Mouse (Mus musculus): ENCODE measurements at regions not wholly inside any gene's neighbourhood (a gene's known extent, or its start where the extent isn't known, plus 50 kb on each side); places are given as distances from the start of the nearest gene placed in this dataset.

- DNase-seq (ENCODE audit: low read depth, low spot score) = no peak
Measured at GRCm38 (mm10) chr11:20462076-20462475, 81.0 kb upstream of the Sertad2 start.

GRCm38 (mm10) chr11:20463173-20463681 lies 79.8 kb upstream of the Sertad2 start:
- DNase-seq (ENCODE audit: low read depth, low spot score) = peak; percentile 58

DNA sequence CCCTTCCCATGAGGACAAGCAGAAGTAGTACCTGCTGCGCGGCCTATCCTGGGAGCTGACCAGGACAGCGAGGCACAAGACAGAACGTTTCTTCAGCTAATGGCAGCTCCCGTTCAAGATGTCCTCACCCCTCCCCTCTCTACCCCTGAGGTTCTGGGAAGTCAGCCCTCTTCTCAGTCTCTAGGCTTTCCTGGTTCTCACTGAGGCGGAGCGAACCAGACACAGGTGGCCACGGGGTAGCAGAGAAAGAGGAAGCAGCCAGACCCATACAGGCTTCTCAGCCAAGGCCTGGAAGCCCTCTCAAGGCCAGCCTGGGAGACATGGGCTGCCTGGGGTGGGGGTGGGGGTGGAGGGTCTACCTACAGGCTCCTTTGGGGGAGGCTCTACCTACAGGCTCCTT lies 78.5 kb upstream of the Sertad2 start:
- DNase-seq (ENCODE audit: low read depth, low spot score) = no peak

- DNase-seq (ENCODE audit: low read depth, low spot score) = peak; percentile 87
Measured at GRCm38 (mm10) chr11:20466591-20466990, 76.5 kb upstream of the Sertad2 start.

GRCm38 (mm10) chr11:20468319-20469018 lies 74.6 kb upstream of the Sertad2 start:
- DNase-seq (ENCODE audit: low read depth, low spot score) = no peak

- no peak for DNase-seq (ENCODE audit: low read depth, low spot score)
Measured at GRCm38 (mm10) chr11:20469368-20469767, 73.7 kb upstream of the Sertad2 start.

- no peak for DNase-seq (ENCODE audit: low read depth, low spot score)
Measured at GRCm38 (mm10) chr11:20470396-20470795, 72.7 kb upstream of the Sertad2 start.

GRCm38 (mm10) chr11:20472336-20472735 lies 70.7 kb upstream of the Sertad2 start:
- no peak for DNase-seq (ENCODE audit: low read depth, low spot score)

- no peak for DNase-seq (ENCODE audit: low read depth, low spot score)
Measured at GRCm38 (mm10) chr11:20475629-20476028, 67.4 kb upstream of the Sertad2 start.

GRCm38 (mm10) chr11:20476494-20476893 lies 66.6 kb upstream of the Sertad2 start:
- no peak for DNase-seq (ENCODE audit: low read depth, low spot score)

DNA sequence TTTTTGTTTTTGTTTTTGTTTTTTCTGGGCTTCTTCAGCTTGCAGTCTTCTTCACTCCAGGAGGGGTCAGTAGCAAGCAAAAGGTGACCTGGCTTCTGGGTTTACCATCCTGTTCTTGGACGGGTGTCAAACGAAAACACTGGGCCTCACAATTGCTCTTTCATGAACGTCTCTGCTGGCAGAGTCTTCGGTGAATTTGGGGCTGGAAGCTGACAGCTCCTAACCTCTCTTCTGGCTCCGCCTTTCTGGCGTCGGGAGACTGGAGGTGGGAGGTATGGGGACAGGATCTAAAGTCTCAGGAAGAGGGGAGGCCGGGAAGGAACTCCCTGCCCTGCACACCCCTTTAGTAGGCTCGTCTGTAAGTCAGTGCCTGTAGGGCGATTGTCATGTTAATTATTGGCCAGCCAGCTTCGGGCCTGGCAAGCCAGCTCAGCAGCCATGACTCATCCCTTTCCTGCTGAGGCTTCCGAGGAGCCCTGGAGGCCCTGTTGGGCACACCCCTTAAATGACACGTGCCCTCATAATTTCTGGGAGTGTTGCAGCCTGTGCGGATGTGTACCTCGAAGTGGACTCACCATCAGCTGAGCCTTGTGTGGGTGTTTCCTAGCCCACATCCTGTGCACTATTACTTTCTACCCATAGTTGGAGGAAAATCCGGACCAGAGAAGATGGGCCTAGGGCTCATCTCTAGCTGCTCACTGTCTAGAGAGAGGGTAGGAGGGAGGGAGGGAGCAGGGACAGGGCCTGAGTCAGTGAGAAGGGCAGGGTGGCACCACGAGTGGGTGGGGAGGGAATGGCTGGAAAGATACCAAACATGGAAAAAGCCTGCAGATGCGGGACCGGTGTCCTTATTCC lies 65.6 kb upstream of the Sertad2 start:
- peak; percentile 96 for DNase-seq (ENCODE audit: low read depth, low spot score)

GRCm38 (mm10) chr11:20480632-20481031 lies 62.4 kb upstream of the Sertad2 start:
- DNase-seq (ENCODE audit: low read depth, low spot score) = no peak

DNA sequence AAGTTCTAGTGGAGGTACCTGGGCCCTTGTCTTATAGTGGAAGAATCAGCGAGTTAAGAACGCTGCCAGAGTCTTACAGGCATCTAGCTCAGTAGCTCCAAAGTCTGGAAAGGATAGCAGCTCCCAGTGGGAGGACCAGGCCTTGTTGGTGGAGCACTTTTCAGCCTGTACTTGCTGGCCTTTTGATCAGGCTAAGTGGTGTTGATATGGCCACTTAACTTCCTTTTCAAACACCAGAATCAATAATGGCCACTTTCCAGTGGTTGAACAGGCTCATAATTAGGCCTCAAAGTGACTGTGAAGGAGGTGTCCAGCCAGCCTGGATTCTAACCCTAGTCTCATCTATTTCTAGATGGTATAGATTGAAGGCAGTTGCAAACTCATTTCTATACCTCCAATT lies 57.7 kb upstream of the Sertad2 start:
- no peak for DNase-seq (ENCODE audit: low read depth, low spot score)

Measured in ES-CJ7 (cell line).